ENCODE assay signal across 10 mouse cellular contexts in genomic region chr7:139979011-139979719, GRCm38 (mm10). TPM values are rescaled to one million over a fixed set of nuclear protein-coding genes. Genes with fewer than 3 reads are reported as not detected.
DNase-seq lines count a peak whose midpoint lies in the region; ATAC-seq and TF ChIP-seq lines count a peak whose summit lies in the region.
"Had no signal": no experiment of that assay in that cellular context is flagged by ENCODE, and none has a peak within 500 bp of the region (broad histone marks: within the 10 kb centered on the region; RNA-seq: fewer than 3 reads in every experiment).

No protein-coding gene starts in this region.

- peaks cover 69% of the 10 kb centered on the region for H3K27me3 ChIP-seq in heart, embryonic 12.5 days (replicated peaks)
- peaks cover 6% of the 10 kb centered on the region for H3K27me3 ChIP-seq in heart, embryonic 16.5 days (ENCODE audit: control insufficient read depth, insufficient read depth, low read length)
- no peaks in the 10 kb centered on the region for H3K27me3 ChIP-seq in limb, embryonic 14.5 days (ENCODE audit: control insufficient read depth, insufficient read depth, low read length)
- H3K27me3 ChIP-seq: Patski had no signal

- peak; percentile 30 for ATAC-seq in heart, embryonic 12.5 days (ENCODE audit: insufficient number of reproducible peaks, low FRiP score)
- no peak; the same call in 1 of the 2 replicates for ATAC-seq in heart, embryonic 16.5 days (replicated peaks; ENCODE audit: extremely low read depth, insufficient read depth, low FRiP score)
- peak; percentile 45; the same call in 1 of the 2 replicates for ATAC-seq in limb, embryonic 14.5 days (ENCODE audit: low FRiP score, low read depth)
- ATAC-seq in inflammation-experienced regulatory T-cells, adult 6 months, result no peak
- ATAC-seq: Patski had no signal

- no peak for TF ChIP-seq CTCF in olfactory bulb, adult 2 months (IDR thresholded peaks at IDR 0.05; ENCODE audit: insufficient read depth, low read depth, low read length)

- H3K9ac ChIP-seq in heart, embryonic 12.5 days, result no peak overlapping the region
- H3K9ac ChIP-seq in heart, embryonic 16.5 days (ENCODE audit: low read length), result 0 out of 2 replicates have a peak overlapping the region, but pooled peaks have one; percentile 20
- peak overlapping the region; percentile 13; the same call in 1 of the 2 replicates for H3K9ac ChIP-seq in limb, embryonic 14.5 days (ENCODE audit: low read depth, low read length, severe bottlenecking)

- peak overlapping the region; percentile 89 for H3K4me2 ChIP-seq in heart, embryonic 12.5 days
- H3K4me2 ChIP-seq in heart, embryonic 16.5 days (ENCODE audit: low read depth, low read length), result peak overlapping the region; percentile 87
- peak overlapping the region; percentile 82 for H3K4me2 ChIP-seq in limb, embryonic 14.5 days (replicated peaks; ENCODE audit: low read depth, low read length, severe bottlenecking)

- no peak overlapping the region for H3K27ac ChIP-seq in heart, embryonic 12.5 days (ENCODE audit: poor library complexity, severe bottlenecking)
- H3K27ac ChIP-seq in brown adipose tissue, adult 24 weeks (replicated peaks; ENCODE audit: low read depth, low read length), result no peak overlapping the region; the same call in 1 of the 2 replicates
- H3K27ac ChIP-seq in heart, embryonic 16.5 days (ENCODE audit: low read length), result no peak overlapping the region
- no peak overlapping the region for H3K27ac ChIP-seq in limb, embryonic 14.5 days (replicated peaks; ENCODE audit: low read depth, low read length)
- no peak overlapping the region for H3K27ac ChIP-seq in olfactory bulb, adult 2 months (ENCODE audit: insufficient read depth, low read depth, low read length)

- peaks cover 8% of the 10 kb centered on the region; the same call in 1 of the 2 replicates for H3K4me1 ChIP-seq in heart, embryonic 12.5 days (replicated peaks)
- peaks cover 5% of the 10 kb centered on the region for H3K4me1 ChIP-seq in brown adipose tissue, adult 24 weeks (ENCODE audit: control insufficient read depth, insufficient read depth, insufficient read length, low read length)
- peaks cover 4% of the 10 kb centered on the region; the same call in 1 of the 2 replicates for H3K4me1 ChIP-seq in heart, embryonic 16.5 days (ENCODE audit: control insufficient read depth, insufficient read depth, low read length)
- H3K4me1 ChIP-seq in limb, embryonic 14.5 days (ENCODE audit: control insufficient read depth, insufficient read depth, low read length), result no peaks in the 10 kb centered on the region
- peaks cover 11% of the 10 kb centered on the region for H3K4me1 ChIP-seq in olfactory bulb, adult 2 months (ENCODE audit: control insufficient read depth, insufficient read depth, low read length)

- no peaks in the 10 kb centered on the region for H3K36me3 ChIP-seq in heart, embryonic 12.5 days
- H3K36me3 ChIP-seq in heart, embryonic 16.5 days (ENCODE audit: control insufficient read depth, insufficient read depth), result no peaks in the 10 kb centered on the region
- H3K36me3 ChIP-seq in limb, embryonic 14.5 days (ENCODE audit: control insufficient read depth, insufficient read depth, low read length), result no peaks in the 10 kb centered on the region

- TF ChIP-seq POLR2A in limb, embryonic 14.5 days (IDR thresholded peaks at IDR 0.05; ENCODE audit: borderline replicate concordance, extremely low read depth, insufficient read depth, insufficient read length), result no peak
- TF ChIP-seq POLR2A in olfactory bulb, adult 2 months (IDR thresholded peaks at IDR 0.05; ENCODE audit: insufficient read depth, low read depth, low read length), result no peak

- peaks cover 6% of the 10 kb centered on the region; the same call in 1 of the 2 replicates for H3K9me3 ChIP-seq in heart, embryonic 12.5 days (replicated peaks)
- H3K9me3 ChIP-seq in heart, embryonic 16.5 days (replicated peaks; ENCODE audit: control insufficient read depth, low read length), result no peaks in the 10 kb centered on the region
- H3K9me3 ChIP-seq in limb, embryonic 14.5 days (ENCODE audit: control insufficient read depth, low read length), result no peaks in the 10 kb centered on the region

- no peak for DNase-seq in heart, adult 8-10 months (ENCODE audit: low spot score)
- no peak for DNase-seq in limb, embryonic 14.5 days (ENCODE audit: low spot score)
- no peak for DNase-seq in ovary, postnatal 36 days (ENCODE audit: low spot score)

- WGBS in heart, embryonic 12.5 days, result 41% methylated on average over 13 of the region's 13 CpGs
- WGBS in heart, embryonic 16.5 days, result 39% methylated on average over 13 of the region's 13 CpGs
- 35% methylated on average over 13 of the region's 13 CpGs for WGBS in limb, embryonic 14.5 days
- 29% methylated on average over 13 of the region's 13 CpGs for WGBS in olfactory bulb, adult 2 months

- peak overlapping the region; percentile 57 for H3K4me3 ChIP-seq in heart, embryonic 12.5 days
- H3K4me3 ChIP-seq in brown adipose tissue, adult 24 weeks (ENCODE audit: insufficient read depth, low read depth, low read length), result peak overlapping the region; percentile 52; the same call in 1 of the 2 replicates
- peak overlapping the region; percentile 63 for H3K4me3 ChIP-seq in heart, embryonic 16.5 days (ENCODE audit: low read length)
- H3K4me3 ChIP-seq in limb, embryonic 14.5 days (replicated peaks; ENCODE audit: low read length), result peak overlapping the region; percentile 50
- H3K4me3 ChIP-seq in olfactory bulb, adult 2 months (ENCODE audit: insufficient read depth, low read depth, low read length), result peak overlapping the region; percentile 23

RNA-seq across cellular contexts. Expression of gene 6430531B16Rik, which starts 0.6 kb away (rescaled TPM):
- polyA plus RNA-seq in heart, embryonic 12.5 days (2016; fragmentation: Nextera tagmentation; extraction: Ambion mirVana), result 0.27 and 0.33 TPM in 2 replicates
- total RNA-seq in heart, adult 8-10 months (2022), result not detected
- not detected in 2 replicates for polyA plus RNA-seq in brown adipose tissue, adult 24 weeks (2012; ENCODE audit: insufficient read depth, insufficient read length, missing spikeins)
- polyA plus RNA-seq in heart, embryonic 16.5 days (2015; fragmentation: Nextera tagmentation; extraction: Ambion mirVana), result 0.66 and 0.69 TPM in 2 replicates
- 0.08 and 0.40 TPM in 2 replicates for polyA plus RNA-seq in limb, embryonic 14.5 days (2012; rRNA removed)
- polyA plus RNA-seq in limb, embryonic 14.5 days (2014; fragmentation: Nextera tagmentation; extraction: Ambion mirVana), result 0.75 TPM in 1 of 2 replicates, not detected in the other
- polyA plus RNA-seq in olfactory bulb, adult 2 months (2012; ENCODE audit: insufficient read depth, insufficient read length, low replicate concordance, missing spikeins), result not detected in 2 replicates
- polyA plus RNA-seq in inflammation-experienced regulatory T-cells, adult 6 months (2017; shearing (Covaris generic)), result 1 to 10 TPM in 2 of 3 experiments, under 1 TPM in 1; 0.66 to 1.5 (median 1.0) TPM

RNA-seq across cellular contexts. Expression of gene Adam8, which starts 13.2 kb away (rescaled TPM):
- polyA plus RNA-seq in heart, embryonic 12.5 days (2016; fragmentation: Nextera tagmentation; extraction: Ambion mirVana), result 0.61 and 1.0 TPM in 2 replicates
- total RNA-seq in heart, adult 8-10 months (2022), result 1 to 10 TPM in 2 of 4 experiments, under 1 TPM in 2; 0.25 to 1.8 (median 0.95) TPM
- 3.0 TPM in 1 of 2 replicates, not detected in the other for polyA plus RNA-seq in brown adipose tissue, adult 24 weeks (2012; ENCODE audit: insufficient read depth, insufficient read length, missing spikeins)
- polyA plus RNA-seq in heart, embryonic 16.5 days (2015; fragmentation: Nextera tagmentation; extraction: Ambion mirVana), result 1.7 and 2.8 TPM in 2 replicates
- polyA plus RNA-seq in limb, embryonic 14.5 days (2012; rRNA removed), result 8.8 and 9.5 TPM in 2 replicates
- 1.8 and 2.2 TPM in 2 replicates for polyA plus RNA-seq in limb, embryonic 14.5 days (2014; fragmentation: Nextera tagmentation; extraction: Ambion mirVana)
- not detected in 2 replicates for polyA plus RNA-seq in olfactory bulb, adult 2 months (2012; ENCODE audit: insufficient read depth, insufficient read length, low replicate concordance, missing spikeins)
- 10 to 100 TPM in 2 of 3 experiments, 1 to 10 TPM in 1; 8.8 to 59.4 (median 13.1) TPM for polyA plus RNA-seq in inflammation-experienced regulatory T-cells, adult 6 months (2017; shearing (Covaris generic))

RNA-seq across cellular contexts. Expression of gene Utf1, which starts 35.6 kb away (rescaled TPM):
- polyA plus RNA-seq in heart, embryonic 12.5 days (2016; fragmentation: Nextera tagmentation; extraction: Ambion mirVana), result not detected in 2 replicates
- not detected for total RNA-seq in heart, adult 8-10 months (2022)
- polyA plus RNA-seq in brown adipose tissue, adult 24 weeks (2012; ENCODE audit: insufficient read depth, insufficient read length, missing spikeins), result not detected in 2 replicates
- 0.71 and 2.0 TPM in 2 replicates for polyA plus RNA-seq in heart, embryonic 16.5 days (2015; fragmentation: Nextera tagmentation; extraction: Ambion mirVana)
- 0.10 and 0.11 TPM in 2 replicates for polyA plus RNA-seq in limb, embryonic 14.5 days (2012; rRNA removed)
- 0.15 TPM in 1 of 2 replicates, not detected in the other for polyA plus RNA-seq in limb, embryonic 14.5 days (2014; fragmentation: Nextera tagmentation; extraction: Ambion mirVana)
- polyA plus RNA-seq in olfactory bulb, adult 2 months (2012; ENCODE audit: insufficient read depth, insufficient read length, low replicate concordance, missing spikeins), result not detected in 2 replicates
- 1 to 10 TPM; 3.3 to 5.0 (median 3.6) TPM for polyA plus RNA-seq in inflammation-experienced regulatory T-cells, adult 6 months (2017; shearing (Covaris generic))
- total RNA-seq: hematopoietic stem cell, adult 5-6 weeks had no signal
- polyA plus RNA-seq: Patski had no signal

RNA-seq across cellular contexts. Expression of gene Zfp511, which starts 57.0 kb away (rescaled TPM):
- 30.9 and 37.1 TPM in 2 replicates for polyA plus RNA-seq in heart, embryonic 12.5 days (2016; fragmentation: Nextera tagmentation; extraction: Ambion mirVana)
- total RNA-seq in heart, adult 8-10 months (2022), result 10 to 100 TPM in 2 of 4 experiments, 1 to 10 TPM in 2; 7.7 to 11.8 (median 10.7) TPM
- 12.9 and 13.9 TPM in 2 replicates for polyA plus RNA-seq in brown adipose tissue, adult 24 weeks (2012; ENCODE audit: insufficient read depth, insufficient read length, missing spikeins)
- polyA plus RNA-seq in heart, embryonic 16.5 days (2015; fragmentation: Nextera tagmentation; extraction: Ambion mirVana), result 32.1 and 36.5 TPM in 2 replicates
- polyA plus RNA-seq in limb, embryonic 14.5 days (2012; rRNA removed), result 58.3 and 75.1 TPM in 2 replicates
- 37.2 and 41.1 TPM in 2 replicates for polyA plus RNA-seq in limb, embryonic 14.5 days (2014; fragmentation: Nextera tagmentation; extraction: Ambion mirVana)
- not detected in 2 replicates for polyA plus RNA-seq in olfactory bulb, adult 2 months (2012; ENCODE audit: insufficient read depth, insufficient read length, low replicate concordance, missing spikeins)
- 10 to 100 TPM; 25.0 to 30.1 (median 25.7) TPM for polyA plus RNA-seq in inflammation-experienced regulatory T-cells, adult 6 months (2017; shearing (Covaris generic))

RNA-seq across cellular contexts. Expression of gene Tubgcp2, which starts 57.3 kb away (rescaled TPM):
- polyA plus RNA-seq in heart, embryonic 12.5 days (2016; fragmentation: Nextera tagmentation; extraction: Ambion mirVana), result 41.4 and 41.7 TPM in 2 replicates
- total RNA-seq in heart, adult 8-10 months (2022), result 10 to 100 TPM; 32.6 to 37.0 (median 34.9) TPM
- 8.6 and 9.1 TPM in 2 replicates for polyA plus RNA-seq in brown adipose tissue, adult 24 weeks (2012; ENCODE audit: insufficient read depth, insufficient read length, missing spikeins)
- polyA plus RNA-seq in heart, embryonic 16.5 days (2015; fragmentation: Nextera tagmentation; extraction: Ambion mirVana), result 34.6 and 39.9 TPM in 2 replicates
- polyA plus RNA-seq in limb, embryonic 14.5 days (2012; rRNA removed), result 69.1 and 76.7 TPM in 2 replicates
- 58.8 and 66.2 TPM in 2 replicates for polyA plus RNA-seq in limb, embryonic 14.5 days (2014; fragmentation: Nextera tagmentation; extraction: Ambion mirVana)
- not detected in 2 replicates for polyA plus RNA-seq in olfactory bulb, adult 2 months (2012; ENCODE audit: insufficient read depth, insufficient read length, low replicate concordance, missing spikeins)
- polyA plus RNA-seq in inflammation-experienced regulatory T-cells, adult 6 months (2017; shearing (Covaris generic)), result 10 to 100 TPM; 24.8 to 32.5 (median 28.0) TPM

Comparison
In these comparisons a context has a peak if more than half of its experiments do, and no peak if none do; other contexts are left out.
1. ATAC-seq: peak in heart, embryonic 12.5 days (single experiment) and limb, embryonic 14.5 days (single experiment); none in heart, embryonic 16.5 days (single experiment) and inflammation-experienced regulatory T-cells, adult 6 months (single experiment).
2. Peak in every context shown above with its lines, with median percentiles within 50 percentile points of each other: H3K4me2 ChIP-seq and H3K4me3 ChIP-seq.